Mouse (Mus musculus) thymus, adult 2 months (tissue): Measurements from ENCODE around the gene Grb7.

Source experiments
- CTCF ChIP-seq: fragments of 200-500 bp; IDR thresholded peaks from 2 replicates; pipeline ENCODE4 v1.5.1; 2012; ENCODE audit warnings: mild to moderate bottlenecking, control low read depth, low read length, moderate library complexity, borderline replicate concordance; ENCODE audit not compliant: control insufficient read depth, poor library complexity, insufficient read depth; ENCODE audit errors: extremely low read depth
- POLR2A ChIP-seq: fragments of 200-500 bp; IDR thresholded peaks from 2 replicates; pipeline ENCODE4 v1.6.1; 2012; ENCODE audit warnings: mild to moderate bottlenecking, low read length, control low read depth, moderate library complexity; ENCODE audit not compliant: control insufficient read depth, poor library complexity, insufficient read depth; ENCODE audit errors: extremely low read depth

- no peak for TF ChIP-seq POLR2A
- no peak for TF ChIP-seq CTCF
Observed at GRCm38 (mm10) chr11:98479026-98479939, 33.1 kb downstream of the Grb7 start.
